Mouse (Mus musculus) ZHBTc4 (cell line): ENCODE measurements at regions not wholly inside any gene's neighbourhood (a gene's known extent, or its start where the extent isn't known, plus 50 kb on each side); places are given as distances from the start of the nearest gene placed in this dataset.

Source experiments
- DNase-seq: peaks from one replicate; pipeline ENCODE4 v3.0.0-alpha.2; 2011; ENCODE audit warnings: low read depth, low spot score

- DNase-seq: no peak
These were observed 306.7 kb upstream of the Ncam2 start for GRCm38 (mm10) chr16:80893761-80894160.

- DNase-seq: no peak
These were observed 279.7 kb upstream of the Ncam2 start for GRCm38 (mm10) chr16:80920711-80921279.

- no peak for DNase-seq
These were observed 269.5 kb upstream of the Ncam2 start for GRCm38 (mm10) chr16:80931017-80931416.

DNA sequence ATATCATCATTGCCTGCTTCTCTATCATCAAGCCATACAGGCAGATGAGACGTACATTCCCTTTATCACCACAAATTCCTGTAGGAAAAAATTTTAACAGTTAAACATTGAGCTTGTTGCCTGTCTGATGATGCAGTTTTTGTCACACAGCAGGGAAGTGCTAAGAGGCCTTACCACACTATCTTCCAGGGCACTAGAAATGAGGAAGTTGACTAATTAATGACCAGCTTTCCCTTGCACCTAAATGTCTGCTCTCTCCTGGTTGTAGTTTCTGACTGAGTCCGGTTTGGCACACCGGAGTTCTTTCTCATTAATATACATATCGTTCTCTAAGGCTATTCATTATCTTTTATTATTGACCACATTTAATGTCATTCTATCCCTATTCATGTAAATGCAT is 269.0 kb upstream of the Ncam2 start:
- DNase-seq: no peak

DNA sequence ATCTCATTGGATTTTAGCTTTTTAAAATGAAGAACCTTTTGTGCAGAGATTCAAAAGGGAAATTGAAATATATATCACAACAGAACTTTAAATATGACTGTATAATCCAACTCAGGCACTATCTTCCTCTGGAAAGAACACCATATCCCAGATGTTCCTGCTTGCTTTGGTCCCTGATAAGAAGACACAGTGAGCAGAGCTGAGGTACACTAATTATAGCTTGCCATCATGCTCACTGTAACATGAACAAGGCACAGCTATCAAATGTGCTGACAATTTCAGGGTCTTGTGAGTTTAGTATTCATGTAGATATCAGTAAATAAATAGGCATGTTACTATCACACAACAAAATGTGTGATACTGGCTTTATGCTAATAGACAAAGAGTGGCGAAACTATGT is 264.8 kb upstream of the Ncam2 start:
- DNase-seq: no peak

GRCm38 (mm10) chr16:80962141-80962540 is 238.4 kb upstream of the Ncam2 start:
- DNase-seq: no peak

- DNase-seq: no peak
These were observed 218.9 kb upstream of the Ncam2 start for GRCm38 (mm10) chr16:80981573-80982105.

- DNase-seq: no peak
These were observed 212.7 kb upstream of the Ncam2 start for GRCm38 (mm10) chr16:80987816-80988215.

- peak; percentile 53 for DNase-seq
These were observed 163.7 kb upstream of the Ncam2 start for GRCm38 (mm10) chr16:81036831-81037230.

DNA sequence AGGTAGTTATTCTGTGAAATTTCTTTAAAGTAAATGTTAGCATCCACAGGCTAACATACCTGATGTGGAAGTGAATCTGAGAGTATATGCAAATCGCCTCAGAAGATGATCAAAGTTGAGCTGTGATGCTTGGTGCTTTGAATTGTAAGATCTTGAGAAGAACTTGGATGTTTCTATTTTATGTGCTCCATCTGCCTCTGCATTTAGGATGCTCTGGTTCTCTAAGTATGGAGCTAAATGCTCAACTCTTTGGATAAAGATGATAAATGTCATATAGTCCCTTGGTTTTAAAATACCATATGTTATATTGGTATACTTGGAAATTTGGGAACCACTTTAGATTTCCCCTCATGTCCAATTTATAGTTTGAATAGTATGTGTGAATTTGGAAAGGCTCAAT is 159.2 kb upstream of the Ncam2 start:
- no peak for DNase-seq

DNA sequence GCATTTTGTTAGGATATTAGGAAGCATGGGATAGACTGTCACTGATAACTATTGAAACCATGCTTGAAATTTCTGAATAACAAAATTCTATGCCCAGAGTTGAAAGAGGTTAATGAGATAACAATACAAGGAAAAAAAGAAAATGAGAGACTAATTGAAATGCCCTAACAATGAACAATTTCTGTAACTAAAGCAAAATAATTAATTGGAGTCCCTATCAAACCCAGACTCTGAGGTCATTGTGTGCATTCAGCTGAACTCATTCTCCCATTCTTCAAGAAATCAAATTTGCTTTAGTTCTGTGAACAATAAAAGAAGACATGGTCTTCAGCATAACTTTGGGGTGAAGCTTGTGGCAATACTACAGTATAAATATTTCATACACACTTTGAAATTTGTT is 154.8 kb upstream of the Ncam2 start:
- DNase-seq: no peak

DNA sequence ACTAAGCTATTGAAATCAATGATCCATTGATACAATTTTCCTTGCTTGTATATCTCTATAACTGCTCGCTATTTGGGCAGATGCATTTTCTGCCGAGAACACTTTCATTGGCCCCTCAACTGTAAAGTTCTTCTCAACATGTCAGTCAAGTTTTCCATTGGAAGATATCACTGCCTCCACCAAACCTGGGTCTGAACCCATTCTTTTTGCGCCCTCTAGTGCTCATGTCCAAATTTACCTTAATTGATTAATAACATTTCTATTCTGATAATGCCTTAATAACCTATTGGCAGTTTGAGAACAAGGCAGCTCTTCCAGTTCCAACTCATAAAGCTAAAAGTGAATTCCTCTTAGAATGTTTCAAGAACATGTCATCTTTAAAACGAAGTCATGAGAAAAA is 132.2 kb upstream of the Ncam2 start:
- peak; percentile 14 for DNase-seq
